Mouse (Mus musculus) MEL (cell line): Measurements from ENCODE around the gene Agbl1. TPM values are rescaled to one million over a fixed set of nuclear protein-coding genes. Genes with fewer than 3 reads are reported as not detected.

Experiments
- DNase-seq: peaks from one replicate; pipeline ENCODE4 v3.0.0; 2011; ENCODE audit warnings: low read depth, low spot score
- H3K27ac ChIP-seq: 2 replicates; pipeline ENCODE4 v1.5.1; 2012; ENCODE audit warnings: low read depth, mild to moderate bottlenecking, control low read depth, low read length, moderate library complexity; ENCODE audit not compliant: control insufficient read depth
- H3K27me3 ChIP-seq, 2 experiments: fragments of 150-350 bp in 1 of 2; sonication (generic) in 1 of 2; 2 replicates each; pipeline ENCODE4 v1.6.1; 2012; ENCODE audit warnings: low read length in 2 of 2, mild to moderate bottlenecking in 2 of 2, improper control_type of control experiment in 1 of 2, moderate library complexity in 1 of 2; ENCODE audit not compliant: insufficient read depth in 2 of 2, control insufficient read depth in 1 of 2
- H3K36me3 ChIP-seq, 2 experiments: 2 replicates each; pipeline ENCODE4 v1.6.1; 2012 to 2014; ENCODE audit warnings: low read length in 2 of 2, improper control_type of control experiment in 1 of 2, inconsistent platforms in 1 of 2, mild to moderate bottlenecking in 1 of 2; ENCODE audit not compliant: insufficient read depth in 2 of 2, control insufficient read depth in 1 of 2
- H3K4me1 ChIP-seq, 2 experiments: fragments of 150-350 bp in 1 of 2; sonication (generic) in 1 of 2; 2 replicates each; pipeline ENCODE4 v1.6.1; 2012; ENCODE audit warnings: low read length in 2 of 2, improper control_type of control experiment in 1 of 2, mild to moderate bottlenecking in 1 of 2; ENCODE audit not compliant: insufficient read depth in 2 of 2, control insufficient read depth in 1 of 2
- H3K4me3 ChIP-seq, 2 experiments: fragments of 150-350 bp in 1 of 2; sonication (generic) in 1 of 2; 2 replicates each; pipeline ENCODE4 v1.5.1; 2012; ENCODE audit warnings: low read depth in 2 of 2, low read length in 2 of 2, mild to moderate bottlenecking in 2 of 2, moderate library complexity in 2 of 2, control low read depth in 1 of 2, improper control_type of control experiment in 1 of 2; ENCODE audit not compliant: control insufficient read depth in 1 of 2, insufficient read depth in 1 of 2
- H3K79me2 ChIP-seq: 2 replicates; pipeline ENCODE4 v1.6.1; 2012; ENCODE audit warnings: mild to moderate bottlenecking, low read length, moderate library complexity; ENCODE audit not compliant: control insufficient read depth, poor library complexity, insufficient read depth
- H3K9ac ChIP-seq: 2 replicates; pipeline ENCODE4 v1.6.1; 2012; ENCODE audit warnings: low read depth, mild to moderate bottlenecking, control low read depth, low read length, moderate library complexity; ENCODE audit not compliant: control insufficient read depth, poor library complexity, severe bottlenecking
- H3K9me3 ChIP-seq: fragments of 150-350 bp; sonication (generic); replicated peaks from 2 replicates; pipeline ENCODE4 v1.6.1; 2012; ENCODE audit warnings: mild to moderate bottlenecking, low read length, improper control_type of control experiment, moderate library complexity; ENCODE audit not compliant: insufficient read depth
- CHD1 ChIP-seq: IDR thresholded peaks from 2 replicates; pipeline ENCODE4 v1.6.1; 2012; ENCODE audit warnings: low read depth, mild to moderate bottlenecking, inconsistent platforms, low read length, improper control_type of control experiment
- ETS1 ChIP-seq: IDR thresholded peaks from 2 replicates; pipeline ENCODE4 v1.6.1; 2012; ENCODE audit warnings: low read depth, mild to moderate bottlenecking, inconsistent platforms, low read length, improper control_type of control experiment, moderate library complexity
- GABPA ChIP-seq: IDR thresholded peaks from 2 replicates; pipeline ENCODE4 v1.6.1; 2012; ENCODE audit warnings: low read depth, mild to moderate bottlenecking, inconsistent platforms, low read length, improper control_type of control experiment, moderate library complexity
- HCFC1 ChIP-seq: IDR thresholded peaks from 2 replicates; pipeline ENCODE4 v1.6.1; 2012; ENCODE audit warnings: low read depth, mild to moderate bottlenecking, inconsistent platforms, low read length, improper control_type of control experiment, moderate library complexity
- JUND ChIP-seq: IDR thresholded peaks from 2 replicates; pipeline ENCODE4 v1.6.1; 2011; ENCODE audit warnings: low read depth, mild to moderate bottlenecking, improper control_type of control experiment, low read length
- KAT2A ChIP-seq: conservative IDR thresholded peaks from 2 replicates; pipeline ENCODE4 v1.6.1; 2012; ENCODE audit warnings: low read depth, low read length, improper control_type of control experiment, inconsistent platforms
- MAFK ChIP-seq: IDR thresholded peaks from 2 replicates; pipeline ENCODE4 v1.6.1; 2011; ENCODE audit warnings: low read depth, mild to moderate bottlenecking, low read length, improper control_type of control experiment, borderline replicate concordance
- MAZ ChIP-seq: IDR thresholded peaks from 2 replicates; pipeline ENCODE4 v1.6.1; 2012; ENCODE audit warnings: low read depth, mild to moderate bottlenecking, inconsistent platforms, low read length, improper control_type of control experiment
- MEF2A ChIP-seq: IDR thresholded peaks from 2 replicates; pipeline ENCODE4 v1.6.1; 2014; ENCODE audit warnings: low read depth, mild to moderate bottlenecking, inconsistent platforms, low read length, improper control_type of control experiment; ENCODE audit not compliant: poor library complexity, insufficient replicate concordance, severe bottlenecking; ENCODE audit errors: extremely low read depth
- MXI1 ChIP-seq: IDR thresholded peaks from 2 replicates; pipeline ENCODE4 v1.6.1; 2011; ENCODE audit warnings: mild to moderate bottlenecking, low read depth, low read length, improper control_type of control experiment
- NELFE ChIP-seq: IDR thresholded peaks from 2 replicates; pipeline ENCODE4 v1.6.1; 2011; ENCODE audit warnings: low read depth, low read length, improper control_type of control experiment
- NRF1 ChIP-seq: IDR thresholded peaks from 2 replicates; pipeline ENCODE4 v1.6.1; 2014; ENCODE audit warnings: low read depth, mild to moderate bottlenecking, inconsistent platforms, low read length, improper control_type of control experiment, moderate library complexity; ENCODE audit not compliant: poor library complexity, insufficient read depth, severe bottlenecking
- RAD21 ChIP-seq: IDR thresholded peaks from 2 replicates; pipeline ENCODE4 v1.6.1; 2011; ENCODE audit warnings: mild to moderate bottlenecking, low read depth, low read length, improper control_type of control experiment
- RCOR1 ChIP-seq: IDR thresholded peaks from 2 replicates; pipeline ENCODE4 v1.6.1; 2012; ENCODE audit warnings: low read depth, mild to moderate bottlenecking, inconsistent platforms, low read length, improper control_type of control experiment
- SMC3 ChIP-seq: IDR thresholded peaks from 2 replicates; pipeline ENCODE4 v1.6.1; 2011; ENCODE audit warnings: low read depth, low read length, improper control_type of control experiment
- TAL1 ChIP-seq: IDR thresholded peaks from 2 replicates; pipeline ENCODE4 v1.6.1; 2012; ENCODE audit warnings: mild to moderate bottlenecking, inconsistent platforms, low read length, moderate library complexity, mixed read lengths
- TBP ChIP-seq: IDR thresholded peaks from 2 replicates; pipeline ENCODE4 v1.8.0; 2011; ENCODE audit warnings: low read depth, low read length, improper control_type of control experiment
- TCF12 ChIP-seq: IDR thresholded peaks from 2 replicates; pipeline ENCODE4 v1.6.1; 2014; ENCODE audit warnings: low read depth, mild to moderate bottlenecking, inconsistent platforms, low read length, improper control_type of control experiment, moderate library complexity
- UBTF ChIP-seq: IDR thresholded peaks from 2 replicates; pipeline ENCODE4 v1.6.1; 2012; ENCODE audit warnings: low read depth, mild to moderate bottlenecking, inconsistent platforms, low read length, improper control_type of control experiment, moderate library complexity, borderline replicate concordance; ENCODE audit not compliant: insufficient read depth
- ZKSCAN1 ChIP-seq: IDR thresholded peaks from 2 replicates; pipeline ENCODE4 v1.6.1; 2012; ENCODE audit warnings: low read depth, mild to moderate bottlenecking, inconsistent platforms, low read length, improper control_type of control experiment, moderate library complexity
- ZNF384 ChIP-seq: IDR thresholded peaks from 2 replicates; pipeline ENCODE4 v1.6.1; 2012; ENCODE audit warnings: low read depth, mild to moderate bottlenecking, inconsistent platforms, low read length, improper control_type of control experiment
- polyA plus RNA-seq, 2 experiments: library from polyadenylated mRNA; stranded (reverse) in 1 of 2; unstranded in 1 of 2; fragments of >175 nt in 1 of 2; fragments of >200 nt in 1 of 2; gene quantifications; 2 replicates each; pipeline versions ENCODE4 v1.2.1 to v1.2.4; 2012; ENCODE audit warnings: low replicate concordance in 2 of 2, low read depth in 1 of 2; ENCODE audit not compliant: insufficient read length in 2 of 2, insufficient read depth in 1 of 2, missing spikeins in 1 of 2
- total RNA-seq: library from RNA; depleted of rRNA; stranded (reverse); fragments of 300-350 nt; gene quantifications from 2 replicates; pipeline ENCODE4 v1.2.3, GENCODE M21; 2012

Agbl1 gene
- total and polyA plus RNA-seq, 3 experiments: not detected

DNA sequence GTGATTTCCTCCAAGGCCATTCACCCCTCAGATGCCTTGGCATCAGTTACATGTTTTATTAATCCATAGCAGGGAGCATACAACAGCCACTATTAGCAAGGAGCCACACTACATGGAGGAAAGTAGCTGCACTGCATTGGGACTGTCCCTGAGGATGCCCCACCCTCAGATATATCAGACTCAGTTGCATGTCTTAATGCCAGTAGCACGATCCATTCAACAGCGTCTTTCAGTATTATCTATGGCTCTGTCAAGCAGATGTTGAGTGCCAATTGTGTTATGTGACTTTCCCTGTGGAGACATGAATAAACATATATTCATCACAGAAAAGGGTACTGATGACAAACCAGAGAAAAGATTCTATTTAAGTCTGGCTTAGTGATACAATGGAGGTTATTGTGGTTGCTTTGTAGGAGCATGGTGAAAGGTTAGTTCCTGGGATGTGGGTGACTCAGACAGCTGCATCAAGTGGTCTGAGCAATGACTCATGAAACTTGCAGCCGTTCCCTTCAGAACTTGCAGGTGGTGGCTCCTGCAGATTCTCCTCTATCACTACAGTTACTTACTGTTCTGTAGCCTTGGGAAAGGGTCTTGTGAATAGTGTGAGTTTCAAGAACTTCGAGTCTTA, 178.4 kb downstream of the Agbl1 start:
- Histone ChIP-seq H3K4me3 (no peak overlapping the region), H3K9me3 (no peaks in the 10 kb centered on the region), H3K27me3 (no peaks in the 10 kb centered on the region), H3K4me1 (no peaks in the 10 kb centered on the region), H3K9ac (no peak overlapping the region), H3K27ac (no peak overlapping the region), H3K36me3 (no peaks in the 10 kb centered on the region), H3K79me2 (no peaks in the 10 kb centered on the region)
- no peak for DNase-seq
- TF ChIP-seq RAD21 (no peak), CHD1 (no peak), MAFK (no peak)

DNA sequence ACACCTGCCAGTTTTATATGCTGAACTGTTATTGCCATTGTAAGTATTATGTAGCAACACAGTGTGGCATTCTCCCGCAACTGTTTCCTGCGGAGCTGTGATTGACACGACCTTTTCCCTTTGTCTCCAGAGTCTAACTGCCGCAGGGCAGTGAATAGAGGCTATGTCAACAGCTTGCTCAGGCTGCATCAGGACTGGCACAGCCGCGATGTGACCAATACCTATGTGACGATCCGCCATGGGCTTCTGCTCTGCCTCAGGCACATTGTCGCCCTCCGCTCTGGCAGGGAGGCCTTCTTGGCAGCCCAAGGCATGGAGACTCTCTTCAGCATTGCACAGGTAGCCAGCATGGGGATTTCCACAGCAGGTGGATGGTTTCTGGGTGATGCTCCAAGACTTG, 179.3 kb downstream of the Agbl1 start:
- no peaks in the 10 kb centered on the region for H3K36me3 ChIP-seq
- TF ChIP-seq RCOR1 (no peak), SMC3 (no peak), TBP (no peak), ZNF384 (no peak), RAD21 (no peak), CHD1 (no peak), NELFE (no peak), JUND (no peak), TCF12 (no peak), TAL1 (no peak), HCFC1 (no peak), ETS1 (no peak), NRF1 (no peak), KAT2A (no peak), MEF2A (no peak), MAZ (no peak), MXI1 (no peak), UBTF (no peak), GABPA (no peak), ZKSCAN1 (no peak)
- no peaks in the 10 kb centered on the region for H3K79me2 ChIP-seq
- H3K27ac ChIP-seq: no peak overlapping the region
- H3K9me3 ChIP-seq: no peaks in the 10 kb centered on the region
- no peak for DNase-seq
- no peak overlapping the region for H3K9ac ChIP-seq
- no peak overlapping the region for H3K4me3 ChIP-seq
- no peaks in the 10 kb centered on the region for H3K27me3 ChIP-seq
- H3K4me1 ChIP-seq: no peaks in the 10 kb centered on the region
